Mouse (Mus musculus) liver, adult 2 months (tissue): ENCODE results near the gene Tlx2.

Experiments
- CTCF ChIP-seq: fragments of 200-500 bp; IDR thresholded peaks from 2 replicates; pipeline ENCODE4 v1.5.1; 2011; ENCODE audit warnings: low read depth, low read length, control low read depth
- POLR2A ChIP-seq: fragments of 200-500 bp; IDR thresholded peaks from 2 replicates; pipeline ENCODE4 v1.6.1; 2011; ENCODE audit warnings: low read length, control low read depth; ENCODE audit not compliant: insufficient read depth; ENCODE audit errors: extremely low read depth

DNA sequence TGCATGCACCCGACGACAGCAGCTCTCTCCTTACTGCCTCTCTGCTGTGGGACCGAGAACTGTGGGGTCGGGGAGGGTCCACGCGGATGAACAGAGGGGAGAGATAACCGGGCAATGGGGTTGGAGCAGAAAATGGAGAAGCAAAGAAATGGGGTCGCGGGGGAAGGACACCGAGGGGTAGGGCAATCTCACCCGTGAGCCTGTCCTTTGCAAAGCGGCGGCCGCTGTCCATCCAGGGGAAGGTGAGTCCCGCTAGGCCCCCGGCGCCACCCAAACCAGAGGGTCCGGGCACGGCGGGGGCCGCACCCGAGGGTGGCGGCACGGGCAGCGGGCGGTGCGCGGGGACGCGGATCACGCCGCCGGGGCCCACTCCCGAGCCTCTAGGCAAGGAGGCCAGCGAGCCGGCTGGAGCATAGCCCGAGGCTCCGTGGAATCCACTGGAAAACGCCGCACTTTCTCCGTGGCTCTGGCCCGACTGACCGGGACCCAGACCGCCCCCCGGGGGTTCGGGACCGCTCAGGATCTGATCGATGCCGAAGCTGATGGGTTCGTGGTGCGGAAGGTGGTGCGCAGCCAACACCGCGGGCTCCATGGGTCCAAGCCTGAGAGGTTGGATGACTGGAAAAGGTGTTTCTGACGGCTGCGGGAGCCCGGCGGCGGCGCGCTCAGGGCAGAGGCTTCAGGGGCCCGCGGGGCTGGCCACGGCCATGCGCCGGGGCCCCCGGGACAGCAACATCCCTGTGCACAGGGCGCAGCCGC is 426 bp downstream of the Tlx2 start:
- TF ChIP-seq CTCF (no peak), POLR2A (no peak)
